Mouse (Mus musculus) embryonic stem cell, embryonic (primary cell): ENCODE measurements at regions not wholly inside any gene's neighbourhood (a gene's known extent, or its start where the extent isn't known, plus 50 kb on each side); places are given as distances from the start of the nearest gene placed in this dataset.

Experiments
- CTCF ChIA-PET, 4 experiments: fragments of 300-600 bp in 2 of 4; fragments of 350-600 bp in 2 of 4; sonication (Branson Sonifier 250); formaldehyde crosslinking; loops; one replicate each; lab custom pipeline; 2022; ENCODE audit warnings: inconsistent platforms in 2 of 4; lab: Charles Lee
- POLR2A ChIA-PET, 4 experiments: fragments of 300-600 bp in 2 of 4; fragments of 350-600 bp in 2 of 4; sonication (Branson Sonifier 250); formaldehyde crosslinking; loops; one replicate each; lab custom pipeline; 2022; ENCODE audit warnings: antibody characterized with exemption in 4 of 4, inconsistent platforms in 1 of 4; lab: Charles Lee

DNA sequence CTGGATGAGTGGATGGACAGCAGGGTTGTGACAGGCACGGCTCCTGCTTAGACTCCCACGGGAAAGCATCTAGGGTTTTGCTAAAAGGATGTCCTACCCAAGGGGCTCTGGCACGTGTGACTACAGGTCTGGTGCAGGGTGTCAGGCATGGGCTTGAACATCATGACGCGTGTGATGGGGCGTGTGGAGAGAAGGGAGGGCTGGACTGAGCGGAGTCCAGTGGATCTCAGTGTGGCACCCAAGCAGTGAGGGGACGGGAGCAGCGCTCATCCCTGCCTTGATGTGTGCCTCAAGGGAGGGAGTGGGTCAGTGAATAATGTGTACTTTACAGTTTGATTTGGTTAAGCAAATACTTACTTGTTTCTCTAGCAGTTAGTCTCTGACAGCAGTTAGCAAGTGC is 275.3 kb upstream of the Npvf start:
- CTCF ChIA-PET, result interaction anchor here in 2 of 4 experiments (0.7 to 1.2 kb wide), 2 partner anchors 11 to 126 kb away, joined by 3 read pairs; no protein-coding TSS in a partner anchor
- POLR2A ChIA-PET, result no interaction called here

- POLR2A ChIA-PET, result no interaction called here
- CTCF ChIA-PET, result interaction anchor here (0.6 to 8.9 kb wide), 5 partner anchors 41 to 127 kb away, joined by 3 to 156 read pairs (median 5); no protein-coding TSS in a partner anchor
These were observed 279.3 kb upstream of the Npvf start for GRCm38 (mm10) chr6:50933510-50933909.

GRCm38 (mm10) chr6:50934245-50934644 is 280.0 kb upstream of the Npvf start:
- ChIA-PET POLR2A (no interaction called here), CTCF (interaction anchor here (0.6 to 8.9 kb wide), 4 partner anchors 40 to 127 kb away, joined by 3 to 156 read pairs (median 50); no protein-coding TSS in a partner anchor)

DNA sequence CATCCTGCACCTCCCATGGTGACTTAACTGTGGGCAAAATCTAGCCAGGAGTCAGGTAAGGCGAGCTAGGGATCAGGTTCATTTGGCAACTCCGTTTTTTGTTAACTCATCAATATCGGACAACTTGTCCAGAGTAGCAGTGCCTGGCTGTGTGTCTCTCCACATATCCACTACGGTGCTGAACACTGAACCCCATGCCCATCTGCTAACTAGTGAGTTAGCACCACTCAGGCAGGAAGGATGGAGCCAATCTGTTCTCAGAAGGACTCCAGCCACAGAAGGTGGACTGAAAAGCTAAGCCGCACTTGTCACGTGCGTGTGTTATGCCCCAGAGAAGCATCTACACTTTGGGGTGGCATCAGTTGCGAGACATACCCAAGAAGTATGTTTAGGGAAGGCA is 282.1 kb upstream of the Npvf start:
- ChIA-PET POLR2A (interaction anchor here in 2 of 4 experiments (0.7 to 1.4 kb wide), 2 partner anchors 19 to 128 kb away, joined by 3 read pairs; no protein-coding TSS in a partner anchor), CTCF (interaction anchor here (0.6 to 8.9 kb wide), 24 partner anchors 9 to 642 kb away, joined by 3 to 156 read pairs (median 6); no protein-coding TSS in a partner anchor)

DNA sequence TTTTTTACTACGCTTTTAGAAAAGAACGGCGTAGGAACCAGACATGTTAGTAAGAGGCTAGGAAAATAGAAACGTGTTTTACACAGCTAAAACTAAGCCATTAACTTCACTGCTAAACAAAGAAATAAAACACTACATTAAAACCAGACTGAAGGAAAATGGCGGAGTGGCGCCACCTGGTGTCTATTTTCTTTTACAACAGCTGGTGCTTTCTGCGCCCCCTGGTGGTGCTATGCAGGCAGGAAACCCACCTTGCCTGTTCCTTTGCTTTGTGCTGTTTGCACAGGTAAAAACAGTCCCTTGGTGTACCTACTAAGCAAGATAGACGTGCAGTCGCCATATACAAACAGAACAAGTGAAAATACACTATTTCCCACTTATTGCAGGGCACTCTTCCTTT is 282.9 kb upstream of the Npvf start:
- CTCF ChIA-PET, result interaction anchor here (0.6 to 8.9 kb wide), 45 partner anchors 9 to 930 kb away, joined by 3 to 156 read pairs (median 4); no protein-coding TSS in a partner anchor
- POLR2A ChIA-PET, result interaction anchor here in 1 of 4 experiments (1.4 kb wide), 1 partner anchor 129 kb away, joined by 3 read pairs; no protein-coding TSS in a partner anchor

DNA sequence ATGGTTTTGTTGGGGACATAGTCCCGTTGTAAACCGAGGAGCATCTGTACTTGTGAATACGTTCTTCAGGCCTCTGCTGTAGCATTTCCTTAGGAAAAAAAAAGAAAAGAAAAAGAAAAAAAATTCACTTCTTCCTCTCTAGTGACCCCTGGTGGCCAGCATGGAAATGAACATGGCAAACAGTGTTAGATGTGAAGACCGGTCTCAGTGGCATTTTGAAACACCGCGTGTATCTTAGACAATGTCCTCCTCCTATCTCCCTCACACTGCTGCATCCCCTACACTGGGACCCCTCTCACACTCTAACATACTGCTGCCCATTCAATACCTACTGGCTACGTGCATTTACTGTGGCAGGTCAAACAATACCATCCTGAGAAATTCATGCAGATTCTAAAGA is 284.6 kb upstream of the Npvf start:
- CTCF ChIA-PET, result interaction anchor here in 3 of 4 experiments (0.6 to 8.9 kb wide), 8 partner anchors 130 to 1283 kb away, joined by 4 to 156 read pairs (median 9); no protein-coding TSS in a partner anchor
- POLR2A ChIA-PET, result no interaction called here

DNA sequence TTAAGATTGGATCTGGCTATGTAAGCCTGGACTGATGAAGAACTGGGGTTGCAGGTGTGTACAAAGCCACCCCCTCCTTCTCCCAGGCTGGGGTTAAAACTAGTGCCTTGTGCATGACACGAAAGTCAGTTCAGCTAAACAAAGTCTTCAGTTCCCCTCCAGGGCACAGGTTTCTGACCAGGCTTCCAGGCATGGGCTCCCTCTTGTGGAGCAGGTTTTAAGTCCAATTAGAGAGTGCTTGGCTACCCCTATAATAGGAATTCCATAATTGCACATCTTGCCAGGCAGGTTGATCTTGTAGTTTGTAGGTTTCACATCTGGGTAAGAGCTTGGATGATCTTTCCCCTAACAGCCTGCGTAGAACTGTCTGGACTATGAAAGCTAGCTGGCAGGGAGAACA is 285.2 kb upstream of the Npvf start:
- CTCF ChIA-PET, result interaction anchor here in 3 of 4 experiments (0.5 to 8.9 kb wide), 13 partner anchors 10 to 1283 kb away, joined by 3 to 156 read pairs (median 7); no protein-coding TSS in a partner anchor
- POLR2A ChIA-PET, result no interaction called here

- POLR2A ChIA-PET, result no interaction called here
- CTCF ChIA-PET, result interaction anchor here (0.6 to 8.9 kb wide), 18 partner anchors 10 to 640 kb away, joined by 3 to 156 read pairs (median 4); no protein-coding TSS in a partner anchor
These were observed 285.9 kb upstream of the Npvf start for GRCm38 (mm10) chr6:50940118-50940517.

DNA sequence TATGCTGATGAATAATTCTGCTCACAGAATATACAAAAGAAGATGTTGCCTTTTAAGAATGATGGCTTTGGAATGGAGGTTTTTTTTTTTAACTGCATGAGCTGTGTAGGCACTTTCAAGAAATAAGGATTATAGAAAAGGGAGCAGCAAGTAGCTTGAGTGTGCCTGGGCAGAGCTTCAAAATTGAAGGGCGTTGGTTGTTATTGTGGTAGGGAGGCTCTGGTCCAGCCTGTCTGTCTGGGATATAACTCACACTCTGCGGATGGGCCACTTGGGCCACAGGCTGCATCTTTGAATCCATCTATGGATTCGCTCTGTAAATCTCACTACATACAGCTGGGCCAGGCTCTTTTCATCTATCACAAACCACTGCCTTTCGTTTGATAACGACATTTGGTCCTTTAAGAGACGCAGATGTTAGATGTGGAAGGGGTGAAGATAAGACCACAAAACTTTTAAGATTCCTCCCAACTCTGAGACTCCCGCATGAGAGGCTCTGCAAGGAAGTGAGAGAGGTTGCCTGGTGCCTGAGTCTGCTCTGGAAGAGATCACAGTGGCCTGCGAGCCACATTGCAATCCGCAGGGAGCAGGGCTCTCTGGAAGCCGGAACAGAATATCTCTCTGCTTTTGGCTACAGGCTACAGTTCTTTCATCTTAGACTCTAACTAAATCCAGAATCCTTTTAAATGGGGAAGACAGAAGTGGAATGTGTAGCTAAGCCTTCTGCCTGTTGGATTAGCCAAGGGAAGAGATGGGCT is 286.6 kb upstream of the Npvf start:
- ChIA-PET POLR2A (no interaction called here), CTCF (interaction anchor here (0.6 to 8.9 kb wide), 19 partner anchors 11 to 639 kb away, joined by 3 to 156 read pairs (median 4); no protein-coding TSS in a partner anchor)

DNA sequence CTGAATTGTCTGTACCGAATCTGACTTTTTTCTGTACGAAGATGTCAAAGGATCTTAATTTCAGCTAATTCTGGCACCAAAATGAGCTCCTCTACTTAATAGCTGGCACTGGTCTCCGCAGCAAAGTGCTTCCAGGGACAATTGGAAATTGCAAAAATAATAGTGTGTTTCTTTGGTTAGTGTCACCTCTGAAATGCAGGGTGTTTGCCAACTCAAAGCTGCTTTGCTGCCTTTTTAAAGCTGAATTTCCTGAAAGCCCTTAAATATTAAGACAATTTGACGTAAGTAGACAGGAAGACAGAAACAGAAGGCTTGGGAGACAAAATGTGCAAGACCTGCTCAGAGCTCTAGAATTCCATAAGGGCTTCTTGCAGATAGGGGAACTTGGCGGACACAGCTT is 288.5 kb upstream of the Npvf start:
- ChIA-PET CTCF (interaction anchor here in 3 of 4 experiments (0.5 to 1.7 kb wide), 6 partner anchors 52 to 136 kb away, joined by 3 to 6 read pairs (median 4); no protein-coding TSS in a partner anchor), POLR2A (no interaction called here)

GRCm38 (mm10) chr6:50948061-50948460 is 293.8 kb upstream of the Npvf start:
- ChIA-PET POLR2A (no interaction called here), CTCF (interaction anchor here in 2 of 4 experiments (0.6 to 2.2 kb wide), 2 partner anchors 11 to 141 kb away, joined by 4 to 6 read pairs; no protein-coding TSS in a partner anchor)

GRCm38 (mm10) chr6:50949361-50949760 is 295.1 kb upstream of the Npvf start:
- ChIA-PET POLR2A (interaction anchor here in 1 of 4 experiments (0.7 kb wide), 1 partner anchor 27 kb away, joined by 3 read pairs; no protein-coding TSS in a partner anchor), CTCF (interaction anchor here in 3 of 4 experiments (0.5 to 1.4 kb wide), 4 partner anchors 12 to 536 kb away, joined by 3 to 5 read pairs (median 3); no protein-coding TSS in a partner anchor)

DNA sequence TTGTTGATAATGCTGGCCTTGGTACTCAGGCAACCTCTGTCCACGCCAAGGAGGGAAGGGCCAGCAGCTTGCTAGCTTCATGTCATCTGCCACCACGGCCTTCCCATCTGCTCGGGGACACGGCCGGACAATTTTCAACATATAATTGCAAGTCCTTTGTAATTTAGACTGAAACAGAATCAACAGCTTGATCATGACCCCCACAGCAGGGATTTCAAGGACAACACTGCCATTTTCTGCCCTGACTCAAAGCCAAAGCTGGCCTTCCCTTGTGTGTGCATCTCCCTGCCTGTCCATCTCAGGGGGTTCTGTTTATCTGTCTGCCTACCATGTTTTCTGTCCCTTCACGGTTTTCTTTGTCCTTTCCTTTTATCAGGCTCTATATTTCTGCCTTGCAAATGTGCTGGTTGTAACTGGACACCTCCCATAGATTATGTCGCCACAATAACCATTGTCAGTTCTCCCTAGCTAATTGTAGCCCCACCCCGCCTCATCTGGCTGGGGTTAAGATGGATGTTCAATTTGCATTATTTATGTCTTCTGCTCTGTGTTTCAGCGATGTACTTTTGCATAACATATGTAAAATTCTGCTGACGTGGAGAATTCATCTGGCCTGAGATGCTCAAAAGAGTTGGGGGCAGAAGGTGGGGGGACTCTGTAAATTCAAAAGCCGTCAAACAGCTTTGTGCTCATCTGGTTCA is 295.8 kb upstream of the Npvf start:
- ChIA-PET CTCF (interaction anchor here (0.6 to 1.4 kb wide), 7 partner anchors 12 to 458 kb away, joined by 3 to 5 read pairs (median 5); no protein-coding TSS in a partner anchor), POLR2A (interaction anchor here in 2 of 4 experiments (0.6 to 0.7 kb wide), 2 partner anchors 26 to 563 kb away, joined by 3 read pairs; no protein-coding TSS in a partner anchor)

DNA sequence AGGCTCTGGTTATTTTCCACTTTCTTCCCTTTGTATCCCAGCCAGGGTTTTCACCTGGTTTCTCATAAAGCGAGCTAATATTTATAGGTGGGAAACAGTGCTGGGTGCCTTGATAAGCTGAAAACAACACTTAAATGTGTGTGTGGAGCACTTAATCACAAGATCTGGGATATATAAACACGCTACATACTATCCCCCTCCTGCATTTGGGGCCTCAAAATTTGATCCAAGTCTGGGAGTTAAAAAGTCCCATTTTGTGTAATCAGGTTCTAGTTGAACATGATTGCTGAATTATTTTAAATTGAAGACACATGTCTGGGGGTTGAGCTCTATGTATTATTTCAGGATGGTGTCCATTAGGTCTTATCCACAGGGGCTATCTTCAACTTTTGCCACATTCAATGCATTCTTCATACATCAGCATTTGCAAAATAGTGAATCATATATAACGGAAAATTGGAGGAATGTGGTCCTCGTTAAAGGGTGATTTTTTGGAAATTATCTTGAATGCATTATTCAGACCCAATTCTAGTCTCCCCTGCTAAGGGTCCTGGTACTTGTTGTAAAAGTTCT is 303.2 kb upstream of the Npvf start:
- CTCF ChIA-PET, result interaction anchor here in 1 of 4 experiments (0.5 kb wide), 1 partner anchor 99 kb away, joined by 3 read pairs; no protein-coding TSS in a partner anchor

GRCm38 (mm10) chr6:50960341-50960740 is 306.1 kb upstream of the Npvf start:
- CTCF ChIA-PET, result interaction anchor here in 1 of 4 experiments (1.9 kb wide), 1 partner anchor 23 kb away, joined by 5 read pairs; no protein-coding TSS in a partner anchor
- POLR2A ChIA-PET, result interaction anchor here in 2 of 4 experiments (0.6 kb wide), 2 partner anchors 9 to 372 kb away, joined by 4 read pairs; no protein-coding TSS in a partner anchor

More for the DNA sequence above, 303.2 kb upstream of the Npvf start:
- POLR2A ChIA-PET, result no interaction called here

- ChIA-PET POLR2A (no interaction called here), CTCF (interaction anchor here in 1 of 4 experiments (1.9 kb wide), 1 partner anchor 24 kb away, joined by 5 read pairs; no protein-coding TSS in a partner anchor)
These were observed 307.4 kb upstream of the Npvf start for GRCm38 (mm10) chr6:50961592-50961991.

DNA sequence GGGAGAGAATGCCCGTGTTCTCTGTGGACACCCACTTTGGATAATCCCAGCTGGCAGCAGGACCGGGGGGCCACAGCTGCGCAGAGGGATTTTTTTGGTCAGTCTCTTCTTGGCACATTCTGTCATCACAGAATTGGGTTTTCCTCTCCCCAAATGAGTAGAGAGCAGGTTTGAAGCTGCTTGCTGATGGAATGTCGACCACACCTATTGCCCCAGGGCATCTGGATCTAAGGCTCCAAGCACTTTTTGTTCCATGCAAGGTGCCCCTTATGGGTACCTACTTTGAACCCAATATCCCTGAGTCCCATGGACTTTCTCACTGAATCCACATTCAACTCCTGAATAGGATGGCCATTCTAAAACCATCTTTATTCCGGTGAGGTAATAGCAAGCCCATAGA is 314.3 kb upstream of the Npvf start:
- ChIA-PET CTCF (no interaction called here), POLR2A (no interaction called here)

DNA sequence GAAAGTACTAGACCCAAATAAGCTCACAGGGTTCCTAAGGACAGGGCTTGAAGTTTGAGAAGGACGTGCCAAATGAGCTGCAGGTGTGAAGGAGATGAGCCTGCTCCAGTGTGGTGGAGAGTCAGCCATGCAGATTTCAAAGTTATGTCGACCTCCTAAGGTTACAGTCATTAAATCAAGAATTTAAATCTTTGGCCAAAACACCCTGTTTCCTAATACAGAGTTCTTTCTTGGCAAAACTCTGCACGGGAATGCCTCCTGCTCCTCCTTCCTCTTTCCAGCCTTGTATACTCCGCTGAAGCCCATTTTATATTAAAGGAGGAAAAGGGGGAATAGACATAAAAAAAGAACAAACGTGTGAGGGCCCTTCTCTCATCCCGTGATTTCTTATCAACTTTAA is 315.1 kb upstream of the Npvf start:
- ChIA-PET CTCF (no interaction called here), POLR2A (interaction anchor here in 2 of 4 experiments (0.5 to 0.7 kb wide), 2 partner anchors 9 to 291 kb away, joined by 3 to 4 read pairs; no protein-coding TSS in a partner anchor)
